Mouse (Mus musculus): ENCODE measurements around the gene Gucy2d.

The Gucy2d gene

DNA sequence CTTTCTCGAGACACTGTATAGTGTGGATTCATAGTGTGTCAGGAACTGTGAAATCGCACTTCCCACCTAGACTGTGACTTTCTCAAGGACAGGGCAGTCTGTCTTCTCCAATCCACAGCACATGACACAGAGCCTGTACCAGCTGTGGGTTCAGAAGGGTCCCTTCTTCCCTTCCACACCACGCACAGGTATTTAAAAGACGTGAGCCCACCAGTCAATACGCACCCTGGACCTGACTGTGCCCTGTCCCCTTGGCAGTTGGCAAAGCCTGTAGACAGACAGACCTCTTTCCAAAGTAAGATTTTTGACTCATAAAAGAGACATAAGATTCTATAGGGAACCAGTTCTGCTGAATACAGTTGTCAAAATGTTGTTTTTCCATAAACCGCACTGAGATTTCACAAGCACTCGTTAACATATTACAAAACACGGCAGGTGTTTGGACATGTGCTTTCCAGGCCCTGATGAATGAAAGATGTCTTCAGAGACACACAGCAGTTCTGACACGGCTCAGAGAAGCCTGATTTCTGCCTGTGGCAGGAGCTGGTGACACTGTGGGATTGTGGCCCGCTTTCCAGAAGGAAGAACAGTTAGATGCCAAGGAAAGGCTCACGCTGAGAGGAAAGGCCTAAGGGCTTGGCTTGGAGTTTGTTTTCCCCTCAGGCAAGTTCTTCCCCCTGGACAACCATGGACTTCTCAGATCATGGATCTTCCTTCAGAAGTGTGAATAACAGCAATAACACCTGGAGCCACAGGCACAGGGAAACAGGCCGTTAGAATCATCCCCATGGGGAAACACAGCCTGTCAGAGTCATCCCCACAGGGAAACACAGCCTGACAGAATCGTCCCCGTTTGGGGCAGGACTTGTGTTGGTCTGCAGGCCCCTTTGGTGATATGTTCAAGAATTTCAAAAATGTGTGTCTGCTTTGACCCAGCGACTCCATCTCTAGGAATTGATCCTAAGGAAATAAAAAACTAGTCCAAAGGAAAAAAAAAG, 71.0 kb downstream of the Gucy2d start:
- in situ Hi-C loops (cut with MboI; ENCODE audit: low sequenced_read_pairs): no loop called here

DNA sequence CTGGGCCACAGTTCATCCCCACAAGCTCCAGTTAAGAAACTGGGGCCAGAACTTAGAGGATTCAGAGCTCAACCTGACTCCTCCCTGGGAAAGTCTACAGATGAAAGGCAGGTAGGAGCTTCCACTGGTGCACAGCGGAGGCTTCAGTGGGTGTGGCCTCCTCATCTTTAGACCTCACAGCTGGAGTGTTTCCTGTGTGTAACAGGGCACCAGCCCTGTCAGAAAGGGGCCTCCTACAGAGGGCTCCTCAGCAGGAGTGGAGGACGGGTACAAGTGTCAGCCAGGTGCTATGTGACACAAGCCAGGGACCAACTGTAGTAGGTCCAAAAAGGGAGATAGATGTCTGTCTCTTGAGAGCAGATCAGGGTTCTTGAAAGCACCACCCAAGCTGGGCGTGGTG, 73.0 kb downstream of the Gucy2d start:
- in situ Hi-C loops (cut with MboI; ENCODE audit: low sequenced_read_pairs): no loop called here

DNA sequence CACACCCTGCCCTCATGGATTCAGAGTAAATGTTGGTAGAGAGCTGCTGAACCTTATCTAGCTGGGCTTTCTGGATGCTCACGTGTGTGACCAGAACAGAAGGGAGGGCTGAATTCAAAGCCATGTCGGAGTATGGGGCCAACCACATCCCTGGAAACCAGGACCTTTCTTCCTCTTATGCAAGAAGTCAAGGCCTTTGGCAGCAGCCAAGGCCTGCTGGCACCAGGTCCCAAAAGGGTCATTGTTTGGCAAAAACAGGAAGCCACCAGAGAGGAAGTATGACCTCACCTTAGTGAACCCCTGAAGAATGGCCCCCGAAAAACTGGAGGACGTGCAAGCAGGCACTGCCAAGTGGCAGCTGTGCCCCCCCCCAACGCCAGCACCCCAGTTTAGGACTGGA, 82.4 kb downstream of the Gucy2d start:
- in situ Hi-C loops (cut with MboI; ENCODE audit: low sequenced_read_pairs): no loop called here

DNA sequence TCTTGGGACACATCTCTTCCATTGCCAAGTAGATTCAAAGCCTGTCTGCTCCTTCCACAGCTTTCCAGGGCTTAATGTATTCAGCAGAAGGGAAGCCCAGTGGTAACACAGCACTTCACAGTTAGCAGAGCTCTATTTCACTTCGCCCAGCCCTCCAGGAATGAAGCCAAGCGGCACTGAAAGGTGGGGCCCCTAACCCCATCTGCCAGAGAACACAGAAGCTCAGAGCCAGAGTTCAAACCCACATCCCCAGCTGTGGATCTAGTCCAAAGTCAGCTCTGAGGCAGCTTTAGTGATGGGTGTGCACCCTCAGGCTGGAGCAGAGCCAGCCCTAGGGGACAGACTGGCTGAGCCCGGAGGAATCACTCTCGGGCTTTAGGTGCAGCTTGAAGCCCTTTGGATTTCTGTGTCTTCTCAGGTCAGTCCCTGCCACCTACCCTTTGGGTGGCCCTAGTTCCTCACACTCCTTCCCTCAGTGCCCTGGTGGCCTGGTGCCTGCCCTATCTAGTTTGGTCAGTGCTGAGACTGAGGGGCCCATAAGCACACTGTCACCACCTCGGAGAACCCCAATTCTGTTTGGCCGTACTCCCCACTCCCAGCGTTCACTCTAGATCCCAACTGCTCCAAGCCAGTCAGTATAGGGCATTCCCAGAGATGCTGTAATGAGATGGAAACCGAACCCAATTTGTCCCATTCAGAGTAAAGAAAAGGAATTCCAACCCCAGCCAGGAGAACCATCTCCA, 83.0 kb downstream of the Gucy2d start:
- in situ Hi-C loops (cut with MboI; ENCODE audit: low sequenced_read_pairs): no loop called here

DNA sequence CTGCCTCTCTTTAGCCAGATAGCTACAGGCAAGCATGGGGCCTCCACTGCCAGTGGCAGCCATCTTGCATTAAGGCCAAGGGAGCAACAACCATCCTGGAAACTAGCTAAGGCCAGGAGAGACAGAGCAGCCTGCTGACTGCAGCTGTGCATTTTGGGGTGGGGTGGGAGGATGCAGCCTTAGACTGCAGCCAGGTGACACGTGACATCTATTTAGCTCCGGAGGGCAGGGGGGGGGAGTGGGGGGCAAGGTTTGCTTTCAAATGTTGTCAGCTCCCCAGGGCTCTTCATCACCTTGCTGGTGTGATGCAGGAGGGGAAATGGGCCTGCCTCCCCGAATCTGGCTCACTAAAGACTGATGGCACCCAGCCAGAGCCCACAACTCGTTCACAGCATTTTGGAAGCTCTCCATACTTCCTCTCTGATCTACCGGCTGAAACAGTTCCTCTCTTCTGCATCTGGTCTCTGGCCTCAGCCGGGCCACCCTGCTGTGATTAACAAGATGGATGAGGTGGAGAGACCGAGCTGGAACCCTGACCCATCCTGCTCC, 83.7 kb downstream of the Gucy2d start:
- in situ Hi-C loops (cut with MboI; ENCODE audit: low sequenced_read_pairs): no loop called here

DNA sequence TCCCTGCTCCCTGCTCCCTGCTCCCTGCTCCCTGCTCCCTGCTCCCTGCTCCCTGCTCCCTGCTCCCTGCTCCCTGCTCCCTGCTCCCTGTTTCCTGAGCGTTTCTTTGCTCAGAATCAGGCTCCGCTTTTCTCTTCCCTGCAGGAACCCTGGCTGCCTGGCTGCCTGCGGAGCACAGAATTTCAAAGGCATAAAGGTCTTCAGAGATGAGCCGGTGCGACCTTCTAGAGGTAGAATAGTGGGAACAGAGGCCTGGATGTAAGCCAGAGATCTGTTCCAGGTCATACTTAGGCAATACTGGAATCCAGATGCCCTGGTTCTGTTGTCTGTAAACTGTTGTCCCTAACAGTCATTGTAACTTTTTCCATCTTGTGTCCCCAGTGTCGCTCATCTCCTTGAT, 84.2 kb downstream of the Gucy2d start:
- in situ Hi-C loops (cut with MboI; ENCODE audit: low sequenced_read_pairs): no loop called here

DNA sequence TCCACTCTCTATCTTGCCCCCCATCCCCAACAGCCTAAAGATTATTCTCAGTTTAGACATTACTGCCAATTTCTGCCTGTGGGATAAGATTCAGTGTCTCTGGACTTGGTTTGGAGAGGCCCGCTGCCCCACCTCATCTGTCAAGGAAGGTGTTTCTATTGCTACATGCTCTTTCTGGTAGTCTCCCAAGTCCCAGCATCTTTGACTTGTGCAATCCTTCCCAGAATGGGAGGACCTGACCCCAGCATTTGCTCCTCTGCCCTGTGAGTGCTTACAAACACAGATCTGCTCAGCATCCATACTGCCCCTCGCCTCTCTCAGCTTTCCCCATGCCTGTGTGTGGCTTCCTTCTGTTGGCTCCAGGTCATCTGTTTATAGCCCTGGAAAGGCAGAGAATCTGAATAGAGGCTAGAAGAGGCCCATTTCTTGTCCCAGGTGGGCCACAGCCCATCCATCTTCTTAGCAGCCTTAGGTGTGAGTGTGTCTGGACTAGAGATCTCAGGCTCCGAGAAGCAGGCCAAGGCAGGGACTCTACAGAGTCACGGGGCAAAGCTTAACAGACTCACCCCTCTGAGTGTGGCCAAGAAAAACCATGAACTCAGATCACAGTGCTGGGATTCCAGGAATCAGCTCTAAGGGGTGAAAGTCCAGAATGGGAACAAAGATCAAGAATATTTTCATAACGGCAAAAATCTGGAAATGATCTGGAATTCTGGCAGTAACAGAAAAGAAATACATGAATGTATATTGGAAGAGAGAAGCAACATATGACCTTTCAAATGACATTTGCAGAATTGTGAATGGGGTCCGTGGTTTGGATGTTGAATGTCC, 84.9 kb downstream of the Gucy2d start:
- in situ Hi-C loops (cut with MboI; ENCODE audit: low sequenced_read_pairs): no loop called here
